Mouse (Mus musculus) heart, adult 8-10 months (tissue): ENCODE data around the gene Zer1. TPM values are rescaled to one million over a fixed set of nuclear protein-coding genes. Genes with fewer than 3 reads are reported as not detected.
"Not testable (repeated sequence)": the region's sequence is repeated elsewhere in the genome, so short reads cannot be mapped to it uniquely, and the experiment has no call there.

Experiments used
- DNase-seq: peaks from one replicate; pipeline ENCODE4 v3.0.0; 2022; ENCODE audit warnings: low spot score
- total RNA-seq, 4 experiments: library from RNA; stranded (reverse); gene quantifications; 2 replicates each; pipeline ENCODE4 v1.2.4; 2022

Gene Zer1
- total RNA-seq: 10 to 100 TPM; 24.9 to 27.6 (median 25.8) TPM

DNA sequence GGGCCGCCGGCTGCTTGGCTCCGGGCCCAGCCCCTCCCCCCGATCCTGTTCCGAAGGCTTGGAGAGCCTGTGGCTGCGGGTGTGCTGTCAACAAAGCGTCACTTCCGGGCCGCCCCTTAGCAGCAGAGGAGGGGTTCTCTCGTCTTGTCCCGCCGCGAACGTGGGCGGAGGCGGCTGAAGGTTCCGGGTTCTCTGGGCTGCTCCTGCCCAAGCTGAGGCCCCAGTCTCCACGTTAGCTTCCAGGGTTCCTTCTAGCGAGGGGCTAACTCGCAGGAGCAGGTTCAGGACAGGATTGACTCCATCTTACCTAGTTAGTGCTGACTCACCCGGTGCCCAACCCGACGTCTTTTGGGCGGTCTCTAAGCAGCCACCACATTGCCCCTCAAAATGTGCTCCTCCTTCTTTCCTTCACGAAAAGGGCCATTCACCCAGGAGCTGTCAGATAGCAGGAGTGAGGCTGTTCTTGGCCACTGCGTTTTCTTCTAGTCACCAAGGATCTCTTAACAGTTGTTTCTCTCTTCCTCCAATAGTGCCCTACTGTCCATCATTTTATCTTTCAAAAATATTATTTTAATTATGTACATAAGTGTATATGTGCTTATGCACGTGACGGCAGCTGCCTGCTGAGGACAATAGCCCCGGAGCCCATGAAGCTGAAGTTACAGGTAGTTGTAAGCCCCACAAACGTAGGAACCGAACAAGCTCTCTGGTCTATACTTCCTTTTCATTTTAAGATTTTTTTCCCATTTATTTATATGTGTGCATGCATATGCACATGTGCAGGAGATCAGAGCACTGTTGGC lies at the start of gene Zer1:
Zer1 (minus strand) TSS at position 114 of the 803 bp plus-strand sequence.
- DNase-seq: peak; percentile 97

GRCm38 (mm10) chr2:30173541-30174240 lies 49.3 kb upstream of the Zer1 start:
- DNase-seq: peak; percentile 16

DNA sequence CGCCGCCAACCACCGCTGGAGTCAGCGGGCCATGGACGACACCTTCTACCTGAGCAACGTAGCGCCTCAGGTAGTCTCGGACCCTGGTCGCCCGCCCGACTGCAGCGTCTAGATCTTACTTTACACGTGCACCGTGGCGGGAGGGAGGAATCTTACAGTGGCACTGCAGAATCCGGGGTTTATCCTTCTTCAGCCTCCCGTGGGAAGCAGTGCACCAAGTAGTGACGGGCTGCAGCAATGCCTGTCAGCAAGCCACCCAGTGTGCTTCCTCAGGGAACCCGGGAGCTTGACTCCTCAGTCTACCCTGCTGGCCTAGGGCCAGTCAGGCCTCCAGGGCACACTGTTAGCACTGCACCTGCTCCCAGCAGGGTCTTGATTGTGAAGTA lies 47.6 kb upstream of the Zer1 start:
- no peak for DNase-seq

DNA sequence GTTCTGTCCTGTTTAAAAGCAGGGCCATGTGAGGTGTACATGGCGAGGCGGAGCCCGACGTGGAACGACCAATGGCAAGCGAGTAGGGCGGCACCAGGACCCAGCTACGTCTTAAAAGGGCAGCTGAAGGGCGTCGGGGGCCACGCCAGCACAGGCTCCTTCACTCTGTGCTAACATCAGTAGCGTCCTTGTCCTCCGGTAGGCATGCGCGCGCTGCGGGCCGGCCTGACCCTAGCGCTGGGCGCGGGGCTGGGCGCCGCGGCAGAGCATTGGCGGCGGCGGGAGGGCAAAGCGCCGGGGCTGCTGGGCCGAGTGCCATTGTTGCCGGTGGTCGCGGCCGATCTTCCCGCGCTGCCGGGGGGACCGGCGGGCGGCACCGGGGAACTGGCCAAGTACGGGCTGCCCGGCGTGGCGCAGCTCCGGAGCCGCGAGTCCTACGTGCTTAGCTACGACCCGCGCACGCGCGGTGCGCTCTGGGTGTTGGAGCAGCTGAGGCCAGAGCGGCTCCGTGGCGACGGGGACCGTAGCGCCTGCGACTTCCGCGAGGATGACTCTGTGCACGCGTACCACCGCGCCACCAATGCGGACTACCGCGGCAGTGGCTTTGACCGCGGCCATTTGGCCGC lies 47.1 kb upstream of the Zer1 start, which contains the start of gene Endog:
Endog (plus strand) TSS at position 123 of the 626 bp plus-strand sequence.
- peak; percentile 84 for DNase-seq

DNA sequence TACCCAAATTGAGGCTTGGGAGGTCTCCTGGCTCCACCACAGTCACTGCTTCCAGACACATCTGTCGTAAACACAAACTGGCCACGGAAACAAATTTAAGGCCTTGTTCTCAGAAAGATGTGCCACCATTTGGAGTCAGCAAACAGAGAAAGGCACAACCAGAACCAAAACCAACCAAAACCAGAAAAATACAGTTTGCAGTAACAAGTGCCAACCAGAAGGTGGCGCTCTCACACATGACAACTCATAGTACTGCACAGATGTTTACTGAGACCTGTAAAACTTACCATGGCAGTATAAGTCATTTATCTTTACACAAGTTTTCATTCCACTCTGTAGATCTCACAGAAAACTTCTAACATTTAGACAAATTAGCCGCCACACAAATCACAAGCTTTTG lies 42.3 kb upstream of the Zer1 start:
- no peak for DNase-seq

GRCm38 (mm10) chr2:30164340-30164932 lies 40.1 kb upstream of the Zer1 start:
- DNase-seq: no peak

DNA sequence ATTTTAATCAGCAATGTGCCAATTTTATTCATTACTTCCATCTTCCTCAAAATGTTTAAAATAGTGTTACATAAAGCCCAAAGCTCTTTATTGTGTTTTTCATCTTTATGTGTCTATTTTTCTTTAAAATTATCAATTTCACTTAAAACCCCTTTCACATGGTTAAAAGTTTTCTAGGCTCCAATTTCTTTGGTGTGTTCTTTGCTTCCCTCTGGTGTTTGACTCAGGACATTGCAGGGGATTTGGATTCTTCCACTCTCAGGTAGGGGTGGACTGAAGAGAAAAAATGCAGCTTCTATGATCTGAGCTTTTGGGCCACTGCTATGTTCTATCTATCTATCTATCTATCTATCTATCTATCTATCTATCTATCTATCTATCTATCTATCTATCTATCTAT lies 37.4 kb upstream of the Zer1 start:
- peak; percentile 35 for DNase-seq

DNA sequence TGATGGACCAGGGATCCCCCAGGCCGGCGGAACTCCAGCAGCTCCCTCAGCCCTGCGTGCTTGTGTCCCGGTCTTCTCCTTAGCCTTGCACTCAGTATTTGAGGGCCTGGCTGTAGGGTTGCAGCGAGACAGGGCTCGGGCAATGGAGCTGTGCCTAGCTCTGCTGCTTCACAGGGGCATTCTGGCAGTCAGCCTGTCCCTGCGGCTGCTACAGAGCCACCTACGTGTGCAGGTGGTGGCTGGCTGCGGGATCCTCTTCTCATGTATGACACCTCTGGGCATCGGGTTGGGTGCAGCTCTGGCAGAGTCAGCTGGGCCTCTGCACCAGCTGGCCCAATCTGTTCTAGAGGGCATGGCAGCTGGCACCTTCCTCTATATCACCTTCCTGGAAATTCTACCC lies 35.5 kb upstream of the Zer1 start:
- DNase-seq: not testable (repeated sequence)

DNA sequence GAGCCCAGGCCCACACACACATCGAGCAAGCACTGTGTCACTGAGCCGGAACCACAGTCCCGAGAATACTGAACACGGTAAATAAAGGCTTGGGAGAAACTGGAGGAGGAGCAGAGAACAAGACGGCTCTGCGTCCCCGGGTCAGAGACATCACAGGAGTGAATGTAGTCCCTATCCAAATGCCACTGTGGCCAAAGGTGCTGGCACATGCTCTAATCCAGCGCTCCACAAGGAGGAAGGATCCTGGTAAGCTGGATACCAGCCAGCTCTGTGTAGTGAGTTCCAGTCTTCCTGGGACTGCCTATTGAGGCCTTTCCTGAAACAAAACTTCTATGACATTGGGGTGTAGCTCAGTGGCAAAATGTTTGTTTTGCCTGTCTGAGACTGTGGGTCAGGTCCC lies 28.2 kb upstream of the Zer1 start:
- DNase-seq: no peak

DNA sequence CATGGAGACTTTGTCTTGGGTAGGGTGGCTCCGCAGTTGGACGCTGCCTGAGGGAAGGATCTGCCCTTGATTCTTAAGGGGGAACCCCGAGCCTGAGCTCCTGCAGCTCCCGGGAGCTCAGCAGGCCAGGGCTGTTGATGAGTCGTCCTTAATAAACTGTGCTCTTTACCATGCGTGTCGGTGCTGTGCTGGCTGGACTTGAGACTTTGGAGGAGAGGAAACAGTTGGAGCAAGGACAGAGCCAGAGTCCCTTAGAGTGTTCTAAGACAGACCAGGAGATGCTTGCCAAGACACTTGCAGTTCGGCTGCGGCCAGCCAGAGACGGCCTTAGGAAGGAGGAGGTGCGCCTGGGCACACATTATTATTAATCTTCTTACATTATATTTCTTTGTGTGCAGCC lies 27.5 kb upstream of the Zer1 start:
- DNase-seq: no peak

- peak; percentile 22 for DNase-seq
Measured at GRCm38 (mm10) chr2:30147466-30147865, 23.1 kb upstream of the Zer1 start.

- no peak for DNase-seq
Measured at GRCm38 (mm10) chr2:30144436-30144835, 20.1 kb upstream of the Zer1 start.

GRCm38 (mm10) chr2:30140021-30140420 lies 15.6 kb upstream of the Zer1 start:
- DNase-seq: not testable (repeated sequence)

DNA sequence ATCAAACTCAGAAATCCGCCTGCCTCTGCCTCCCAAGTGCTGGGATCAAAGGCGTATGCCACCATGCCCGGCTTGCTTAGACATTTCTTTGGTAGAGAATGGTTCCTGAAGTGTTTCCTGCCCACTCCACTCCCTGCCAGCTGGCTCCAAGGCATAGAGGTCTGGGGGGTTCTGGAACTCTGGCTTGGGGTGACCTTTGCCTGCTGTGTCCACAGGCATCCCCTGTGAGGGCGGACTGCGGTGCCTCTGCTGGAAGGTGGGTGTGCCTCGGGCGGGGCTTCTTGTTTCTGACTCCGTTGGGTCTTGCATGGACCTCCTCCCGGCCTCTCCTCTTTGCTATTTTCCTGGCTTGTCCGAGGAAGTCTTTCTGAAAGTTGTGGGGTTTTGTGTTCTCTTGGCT lies 12.1 kb upstream of the Zer1 start:
- DNase-seq: no peak

GRCm38 (mm10) chr2:30134928-30135620 lies 10.7 kb upstream of the Zer1 start:
- DNase-seq: no peak

- no peak for DNase-seq
Measured at GRCm38 (mm10) chr2:30134378-30134711, 10.0 kb upstream of the Zer1 start.

GRCm38 (mm10) chr2:30133613-30134377 lies 9.4 kb upstream of the Zer1 start, which contains the start of gene Tbc1d13:
TSS of gene Tbc1d13 (plus strand) at chr2:30133746.
- peak; percentile 99 for DNase-seq

DNA sequence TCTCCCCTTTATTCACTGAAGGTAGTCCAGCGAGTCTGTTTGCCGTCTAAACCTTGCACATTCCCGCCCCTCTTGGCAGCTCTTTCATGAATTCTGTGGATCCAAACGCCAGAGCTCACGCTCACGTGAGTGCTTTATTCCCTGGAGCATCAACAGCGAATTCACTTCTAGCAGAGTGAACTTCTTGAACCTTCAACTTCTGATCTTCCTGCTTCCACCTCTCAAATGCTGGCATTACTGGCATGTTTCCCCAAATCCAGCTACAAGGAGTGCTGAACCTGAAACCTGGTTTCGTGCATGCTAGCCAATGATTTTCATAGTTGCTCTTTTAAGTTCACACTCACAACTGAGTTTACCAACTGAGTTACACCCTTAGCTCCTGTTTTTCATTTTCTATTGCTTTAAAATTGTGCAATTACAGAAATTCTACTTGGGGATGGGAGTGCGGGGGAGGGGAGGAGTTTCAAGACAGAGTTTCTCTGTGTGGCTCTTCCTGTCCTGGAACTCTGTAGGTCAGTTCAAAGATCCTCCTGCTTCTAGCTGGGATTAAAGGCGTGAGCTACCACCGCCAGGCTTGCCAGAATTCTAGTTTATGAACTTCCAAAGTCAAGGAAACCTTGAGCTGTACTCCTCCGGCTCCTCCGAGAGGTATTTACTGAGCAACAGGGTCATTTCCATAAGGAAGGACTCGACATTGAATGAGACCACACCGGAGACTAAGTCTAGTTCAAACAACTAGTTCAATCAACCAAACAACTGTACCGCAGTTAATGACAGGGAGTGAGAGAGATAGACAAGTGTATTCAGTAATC lies 8.6 kb upstream of the Zer1 start:
- DNase-seq: peak; percentile 40

GRCm38 (mm10) chr2:30131240-30131639 lies 6.9 kb upstream of the Zer1 start:
- not testable (repeated sequence) for DNase-seq

GRCm38 (mm10) chr2:30130156-30130555 lies 5.8 kb upstream of the Zer1 start:
- no peak for DNase-seq
